Mouse (Mus musculus): ENCODE measurements around the gene Selenos. TPM values are rescaled to one million over a fixed set of nuclear protein-coding genes. Genes with fewer than 3 reads are reported as not detected.

Gene Selenos
- polyA plus RNA-seq, 1 experiment from 2014 or later = 96.6 TPM

- WGBS = under 1% methylated on average over 44 of the region's 77 CpGs
- Histone ChIP-seq H3K27me3 (ENCODE audit: control insufficient read depth, insufficient read depth, low read length) (no peaks in the 10 kb centered on the region), H3K27ac (ENCODE audit: low read depth, low read length) (peak overlapping the region; percentile 73), H3K4me3 (ENCODE audit: low read length) (peak overlapping the region; percentile 92), H3K9ac (ENCODE audit: low read depth, low read length) (peak overlapping the region; percentile 96), H3K4me1 (ENCODE audit: control insufficient read depth, insufficient read depth, low read length) (peaks cover 13% of the 10 kb centered on the region; the same call in 1 of the 2 replicates), H3K36me3 (ENCODE audit: control insufficient read depth, insufficient read depth, low read length) (peaks cover 3% of the 10 kb centered on the region; the same call in 1 of the 2 replicates), H3K4me2 (replicated peaks; ENCODE audit: low read depth, low read length) (peak overlapping the region; percentile 68), H3K9me3 (ENCODE audit: control insufficient read depth, low read length) (no peaks in the 10 kb centered on the region)
- peak; percentile 7 for ATAC-seq (ENCODE audit: low FRiP score, low TSS enrichment)
Measured at GRCm38 (mm10) chr7:66109855-66110635, 30.6 kb downstream of the Selenos start.

DNA sequence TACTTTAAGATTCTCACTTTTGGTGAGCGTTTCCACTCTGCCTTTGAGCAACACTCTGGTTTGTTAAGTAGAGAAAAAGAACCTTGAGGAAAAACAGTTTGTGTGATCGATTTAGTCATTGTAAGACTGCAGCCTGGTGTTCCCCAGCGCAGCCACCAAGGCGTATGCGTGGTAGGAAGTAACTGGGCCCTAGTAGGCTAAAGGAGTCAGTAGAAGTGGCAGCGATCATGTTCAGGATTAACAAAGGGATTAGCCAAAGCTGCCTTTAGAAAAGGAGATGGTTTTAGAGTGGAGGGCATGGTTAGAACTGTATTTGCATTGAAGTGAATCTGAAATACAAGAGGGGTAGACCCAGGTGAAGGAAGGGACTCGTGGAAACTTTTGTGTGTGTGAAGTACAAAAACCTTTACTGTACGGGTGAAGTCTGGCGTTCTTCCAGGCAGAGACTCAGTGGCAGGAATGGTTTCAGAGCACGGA is 31.2 kb downstream of the Selenos start:
- peak overlapping the region; percentile 73; the same call in 1 of the 2 replicates for H3K27ac ChIP-seq (ENCODE audit: low read depth, low read length)
- no peak for ATAC-seq (ENCODE audit: low FRiP score, low TSS enrichment)
- H3K36me3 ChIP-seq (ENCODE audit: control insufficient read depth, insufficient read depth, low read length) = peaks cover 3% of the 10 kb centered on the region; the same call in 1 of the 2 replicates
- peaks cover 15% of the 10 kb centered on the region; the same call in 1 of the 2 replicates for H3K4me1 ChIP-seq (ENCODE audit: control insufficient read depth, insufficient read depth, low read length)
- H3K4me2 ChIP-seq (replicated peaks; ENCODE audit: low read depth, low read length) = peak overlapping the region; percentile 68
- peak overlapping the region; percentile 96 for H3K9ac ChIP-seq (ENCODE audit: low read depth, low read length)
- H3K9me3 ChIP-seq (ENCODE audit: control insufficient read depth, low read length) = no peaks in the 10 kb centered on the region
- WGBS = 1% methylated on average over 10 of the region's 10 CpGs
- no peaks in the 10 kb centered on the region for H3K27me3 ChIP-seq (ENCODE audit: control insufficient read depth, insufficient read depth, low read length)
- peak overlapping the region; percentile 92 for H3K4me3 ChIP-seq (ENCODE audit: low read length)

DNA sequence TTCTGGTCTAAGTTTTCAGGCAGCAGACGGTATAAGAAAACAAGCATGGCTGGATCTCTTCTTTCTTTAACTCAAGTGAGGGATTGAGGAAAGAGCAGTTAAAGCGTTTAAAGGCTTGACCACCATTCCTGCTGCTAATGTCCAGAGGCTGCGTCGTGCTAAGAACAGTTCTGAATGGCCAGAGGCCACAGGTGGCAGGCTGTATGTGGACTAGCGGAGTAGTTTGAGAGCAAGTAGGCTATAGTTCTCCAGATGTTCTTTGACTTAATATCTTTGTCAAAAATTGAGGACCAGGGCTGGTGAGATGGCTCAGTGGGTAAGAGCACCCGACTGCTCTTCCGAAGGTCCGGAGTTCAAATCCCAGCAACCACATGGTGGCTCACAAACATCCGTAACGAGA is 31.8 kb downstream of the Selenos start:
- no peak overlapping the region for H3K27ac ChIP-seq (ENCODE audit: low read depth, low read length)
- no peaks in the 10 kb centered on the region for H3K9me3 ChIP-seq (ENCODE audit: control insufficient read depth, low read length)
- no peaks in the 10 kb centered on the region for H3K27me3 ChIP-seq (ENCODE audit: control insufficient read depth, insufficient read depth, low read length)
- H3K4me1 ChIP-seq (ENCODE audit: control insufficient read depth, insufficient read depth, low read length) = peaks cover 19% of the 10 kb centered on the region; the same call in 1 of the 2 replicates
- 60% methylated on average over 10 of the region's 10 CpGs for WGBS
- peaks cover 3% of the 10 kb centered on the region; the same call in 1 of the 2 replicates for H3K36me3 ChIP-seq (ENCODE audit: control insufficient read depth, insufficient read depth, low read length)
- H3K9ac ChIP-seq (ENCODE audit: low read depth, low read length) = peak overlapping the region; percentile 96
- H3K4me2 ChIP-seq (replicated peaks; ENCODE audit: low read depth, low read length) = peak overlapping the region; percentile 68
- no peak for ATAC-seq (ENCODE audit: low FRiP score, low TSS enrichment)
- peak overlapping the region; percentile 92 for H3K4me3 ChIP-seq (ENCODE audit: low read length)

DNA sequence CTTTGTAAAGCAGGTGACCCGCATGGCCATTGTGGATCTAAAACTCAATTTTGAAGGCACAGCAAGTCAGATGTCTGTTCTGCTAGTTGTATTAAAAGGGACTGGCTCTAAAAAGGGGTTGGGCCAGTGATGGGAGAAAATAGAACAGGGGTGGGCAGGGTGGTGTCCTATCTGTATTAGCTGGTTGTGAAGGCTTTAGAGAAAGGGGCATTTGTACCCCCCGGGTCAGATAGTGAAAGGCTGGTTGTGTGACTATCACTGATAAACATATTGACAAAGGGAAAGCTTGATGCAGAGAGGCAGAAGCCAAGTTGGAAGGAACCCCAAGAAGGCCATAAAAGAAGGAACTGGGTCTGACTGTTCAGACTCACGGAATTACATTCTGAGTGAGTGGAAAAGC is 34.1 kb downstream of the Selenos start:
- WGBS = 94% methylated on average over 3 of the region's 3 CpGs
- peaks cover 25% of the 10 kb centered on the region for H3K4me1 ChIP-seq (ENCODE audit: control insufficient read depth, insufficient read depth, low read length)
- no peak for ATAC-seq (ENCODE audit: low FRiP score, low TSS enrichment)

DNA sequence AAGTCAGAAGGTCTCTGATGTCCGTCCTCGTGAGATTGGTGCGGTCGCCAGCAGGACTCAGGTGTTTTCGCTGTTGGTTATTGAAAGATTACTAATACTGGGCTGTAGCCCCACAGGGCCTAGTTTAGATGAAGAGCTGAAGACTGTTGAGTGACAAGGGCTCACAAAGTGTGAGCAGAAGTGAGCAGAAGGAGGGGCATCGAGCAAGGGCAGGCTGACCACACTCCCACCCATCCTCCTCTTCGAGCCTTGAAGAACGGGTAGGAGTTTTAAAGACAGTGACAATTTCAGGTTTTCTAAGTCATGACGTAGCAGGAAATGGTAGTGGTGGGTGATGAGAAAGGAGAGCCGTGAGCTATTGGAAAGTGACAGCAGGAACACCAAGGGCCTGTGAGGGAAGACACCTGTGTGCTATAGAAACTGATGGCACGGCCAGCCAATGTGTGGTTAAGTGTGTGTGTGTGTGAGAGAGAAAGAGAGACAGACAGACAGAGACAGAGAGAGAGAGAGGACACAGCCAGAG is 36.4 kb downstream of the Selenos start:
- Histone ChIP-seq H3K27ac (ENCODE audit: low read depth, low read length) (no peak overlapping the region), H3K9ac (ENCODE audit: low read depth, low read length) (no peak overlapping the region), H3K27me3 (ENCODE audit: control insufficient read depth, insufficient read depth, low read length) (no peaks in the 10 kb centered on the region), H3K4me2 (replicated peaks; ENCODE audit: low read depth, low read length) (no peak overlapping the region), H3K4me3 (ENCODE audit: low read length) (no peak overlapping the region), H3K4me1 (ENCODE audit: control insufficient read depth, insufficient read depth, low read length) (peaks cover 39% of the 10 kb centered on the region), H3K9me3 (ENCODE audit: control insufficient read depth, low read length) (no peaks in the 10 kb centered on the region), H3K36me3 (ENCODE audit: control insufficient read depth, insufficient read depth, low read length) (peaks cover 3% of the 10 kb centered on the region; the same call in 1 of the 2 replicates)
- WGBS = 61% methylated on average over 11 of the region's 11 CpGs
- ATAC-seq (ENCODE audit: low FRiP score, low TSS enrichment) = no peak

More for the DNA sequence above, 34.1 kb downstream of the Selenos start:
- peaks cover 3% of the 10 kb centered on the region; the same call in 1 of the 2 replicates for H3K36me3 ChIP-seq (ENCODE audit: control insufficient read depth, insufficient read depth, low read length)
- H3K9me3 ChIP-seq (ENCODE audit: control insufficient read depth, low read length) = no peaks in the 10 kb centered on the region
- no peaks in the 10 kb centered on the region for H3K27me3 ChIP-seq (ENCODE audit: control insufficient read depth, insufficient read depth, low read length)
- H3K9ac ChIP-seq (ENCODE audit: low read depth, low read length) = no peak overlapping the region
- H3K27ac ChIP-seq (ENCODE audit: low read depth, low read length) = no peak overlapping the region
- no peak overlapping the region for H3K4me2 ChIP-seq (replicated peaks; ENCODE audit: low read depth, low read length)
- no peak overlapping the region for H3K4me3 ChIP-seq (ENCODE audit: low read length)

- no peak overlapping the region for H3K9ac ChIP-seq (ENCODE audit: low read depth, low read length)
- H3K27ac ChIP-seq (ENCODE audit: low read depth, low read length) = no peak overlapping the region
- ATAC-seq (ENCODE audit: low FRiP score, low TSS enrichment) = no peak
- H3K4me3 ChIP-seq (ENCODE audit: low read length) = no peak overlapping the region
- peaks cover 40% of the 10 kb centered on the region for H3K4me1 ChIP-seq (ENCODE audit: control insufficient read depth, insufficient read depth, low read length)
- no peaks in the 10 kb centered on the region for H3K27me3 ChIP-seq (ENCODE audit: control insufficient read depth, insufficient read depth, low read length)
- WGBS = 71% methylated on average over 8 of the region's 8 CpGs
- no peaks in the 10 kb centered on the region for H3K9me3 ChIP-seq (ENCODE audit: control insufficient read depth, low read length)
- no peak overlapping the region for H3K4me2 ChIP-seq (replicated peaks; ENCODE audit: low read depth, low read length)
- H3K36me3 ChIP-seq (ENCODE audit: control insufficient read depth, insufficient read depth, low read length) = peaks cover 3% of the 10 kb centered on the region; the same call in 1 of the 2 replicates
Measured at GRCm38 (mm10) chr7:66116906-66117482, 37.5 kb downstream of the Selenos start.

DNA sequence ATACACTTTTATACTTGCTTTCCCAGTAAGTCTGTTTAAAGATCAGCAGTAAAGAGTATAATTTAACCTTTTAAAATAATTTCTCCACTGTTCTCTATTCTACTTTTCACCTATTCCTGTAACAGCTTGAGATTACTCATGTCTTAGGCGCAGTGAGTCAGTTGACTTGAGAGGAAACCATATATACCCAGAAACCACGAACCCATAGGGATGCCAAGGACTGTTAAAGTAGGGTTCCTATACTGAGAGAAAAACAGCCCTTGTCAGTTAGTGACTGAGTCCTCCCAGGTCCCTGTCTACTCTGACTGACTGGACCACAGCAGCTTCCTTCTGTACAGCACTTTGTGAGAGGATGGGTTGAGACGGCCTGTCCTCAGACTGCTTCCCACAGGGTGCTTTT is 38.6 kb downstream of the Selenos start:
- H3K36me3 ChIP-seq (ENCODE audit: control insufficient read depth, insufficient read depth, low read length) = peaks cover 3% of the 10 kb centered on the region; the same call in 1 of the 2 replicates
- no peaks in the 10 kb centered on the region for H3K9me3 ChIP-seq (ENCODE audit: control insufficient read depth, low read length)
- WGBS = 90% methylated on average over 3 of the region's 3 CpGs
- no peak overlapping the region for H3K27ac ChIP-seq (ENCODE audit: low read depth, low read length)
- H3K27me3 ChIP-seq (ENCODE audit: control insufficient read depth, insufficient read depth, low read length) = no peaks in the 10 kb centered on the region
- no peak for ATAC-seq (ENCODE audit: low FRiP score, low TSS enrichment)
- no peak overlapping the region for H3K4me3 ChIP-seq (ENCODE audit: low read length)
- H3K9ac ChIP-seq (ENCODE audit: low read depth, low read length) = no peak overlapping the region
- H3K4me1 ChIP-seq (ENCODE audit: control insufficient read depth, insufficient read depth, low read length) = peaks cover 36% of the 10 kb centered on the region
- H3K4me2 ChIP-seq (replicated peaks; ENCODE audit: low read depth, low read length) = no peak overlapping the region

- Histone ChIP-seq H3K36me3 (ENCODE audit: control insufficient read depth, insufficient read depth, low read length) (peaks cover 3% of the 10 kb centered on the region; the same call in 1 of the 2 replicates), H3K9me3 (ENCODE audit: control insufficient read depth, low read length) (no peaks in the 10 kb centered on the region), H3K27me3 (ENCODE audit: control insufficient read depth, insufficient read depth, low read length) (no peaks in the 10 kb centered on the region), H3K9ac (ENCODE audit: low read depth, low read length) (no peak overlapping the region), H3K4me2 (replicated peaks; ENCODE audit: low read depth, low read length) (no peak overlapping the region), H3K4me1 (ENCODE audit: control insufficient read depth, insufficient read depth, low read length) (peaks cover 36% of the 10 kb centered on the region), H3K27ac (ENCODE audit: low read depth, low read length) (no peak overlapping the region), H3K4me3 (ENCODE audit: low read length) (no peak overlapping the region)
- ATAC-seq (ENCODE audit: low FRiP score, low TSS enrichment) = no peak
- 77% methylated on average over 7 of the region's 7 CpGs for WGBS
Measured at GRCm38 (mm10) chr7:66118796-66119195, 39.3 kb downstream of the Selenos start.

Data from kidney, embryonic 14.5 days (tissue).